Mouse (Mus musculus): ENCODE measurements around the gene Tmem144. TPM values are rescaled to one million over a fixed set of nuclear protein-coding genes. Genes with fewer than 3 reads are reported as not detected.

Tmem144 gene
- polyA plus RNA-seq, 1 experiment from 2014 or later: 0.96 TPM

- ATAC-seq (replicated peaks): no peak
Measured at GRCm38 (mm10) chr3:79852108-79852507, 465 bp downstream of the Tmem144 start.

DNA sequence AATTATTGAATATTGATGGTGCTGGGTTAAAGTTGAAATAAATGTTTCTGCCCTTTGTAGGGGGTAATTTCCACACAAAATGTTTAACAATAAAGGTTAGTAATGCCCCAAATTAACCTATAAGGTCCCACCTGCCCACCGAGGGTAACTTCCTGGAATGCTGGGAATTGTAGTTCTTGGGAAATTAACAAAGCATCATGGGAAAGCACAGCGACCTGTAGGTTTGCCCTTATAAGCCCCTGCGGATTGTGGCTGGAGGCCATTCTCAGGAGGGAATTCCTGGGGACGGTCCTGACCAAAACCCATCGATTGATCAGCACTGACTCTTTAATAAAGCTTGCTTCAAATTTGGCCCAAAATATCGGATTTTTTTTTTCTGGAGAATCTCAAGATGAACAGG lies 1.9 kb downstream of the Tmem144 start:
- Histone ChIP-seq H3K4me2 (no peak overlapping the region), H3K4me1 (no peaks in the 10 kb centered on the region), H3K4me3 (no peak overlapping the region), H3K27ac (no peak overlapping the region), H3K9ac (no peak overlapping the region), H3K27me3 (replicated peaks) (no peaks in the 10 kb centered on the region), H3K36me3 (replicated peaks) (no peaks in the 10 kb centered on the region), H3K9me3 (no peaks in the 10 kb centered on the region)
- WGBS: 35% methylated on average over 6 of the region's 6 CpGs
- ATAC-seq (replicated peaks): no peak

More at GRCm38 (mm10) chr3:79852108-79852507, 465 bp downstream of the Tmem144 start:
- 68% methylated on average over 3 of the region's 3 CpGs for WGBS
- H3K4me1 ChIP-seq: no peaks in the 10 kb centered on the region
- H3K27me3 ChIP-seq (replicated peaks): no peaks in the 10 kb centered on the region
- H3K4me2 ChIP-seq: no peak overlapping the region
- no peak overlapping the region for H3K4me3 ChIP-seq
- no peak overlapping the region for H3K27ac ChIP-seq
- H3K9ac ChIP-seq: no peak overlapping the region
- H3K36me3 ChIP-seq (replicated peaks): no peaks in the 10 kb centered on the region
- H3K9me3 ChIP-seq: no peaks in the 10 kb centered on the region

GRCm38 (mm10) chr3:79849621-79850020 lies 3.0 kb downstream of the Tmem144 start:
- Histone ChIP-seq H3K4me3 (no peak overlapping the region), H3K27me3 (replicated peaks) (no peaks in the 10 kb centered on the region), H3K9me3 (no peaks in the 10 kb centered on the region), H3K4me2 (no peak overlapping the region), H3K27ac (no peak overlapping the region), H3K9ac (no peak overlapping the region), H3K36me3 (replicated peaks) (no peaks in the 10 kb centered on the region), H3K4me1 (no peaks in the 10 kb centered on the region)
- 92% methylated on average over 2 of the region's 2 CpGs for WGBS
- no peak for ATAC-seq (replicated peaks)

GRCm38 (mm10) chr3:79848841-79849240 lies 3.7 kb downstream of the Tmem144 start:
- H3K36me3 ChIP-seq (replicated peaks): no peaks in the 10 kb centered on the region
- no peaks in the 10 kb centered on the region for H3K9me3 ChIP-seq
- no peak overlapping the region for H3K9ac ChIP-seq
- no peaks in the 10 kb centered on the region for H3K4me1 ChIP-seq
- no peak for ATAC-seq (replicated peaks)
- H3K4me3 ChIP-seq: no peak overlapping the region
- no peak overlapping the region for H3K27ac ChIP-seq
- WGBS: 43% methylated on average over 4 of the region's 4 CpGs
- H3K4me2 ChIP-seq: no peak overlapping the region
- no peaks in the 10 kb centered on the region for H3K27me3 ChIP-seq (replicated peaks)

DNA sequence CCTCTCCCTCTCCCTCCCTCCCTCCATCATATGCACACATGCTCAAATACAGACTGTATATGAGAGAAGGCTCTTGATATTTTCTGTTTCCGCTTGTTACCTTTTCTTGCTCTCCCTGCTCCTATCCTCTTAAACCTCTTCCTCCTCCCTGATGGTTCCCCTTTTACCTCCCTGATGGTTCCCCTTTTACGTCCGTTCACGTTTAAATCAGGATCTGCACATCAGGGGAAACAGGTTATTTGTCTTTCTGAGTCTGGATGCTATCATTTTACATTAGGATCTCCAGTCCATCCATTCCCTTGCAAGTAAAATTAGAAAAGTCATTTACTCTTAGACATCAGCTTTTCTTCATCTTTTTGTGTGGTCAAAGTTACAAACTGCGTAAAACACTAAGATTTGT lies 5.9 kb downstream of the Tmem144 start:
- Histone ChIP-seq H3K4me2 (no peak overlapping the region), H3K36me3 (replicated peaks) (no peaks in the 10 kb centered on the region), H3K27me3 (replicated peaks) (no peaks in the 10 kb centered on the region), H3K9me3 (no peaks in the 10 kb centered on the region), H3K4me3 (no peak overlapping the region), H3K27ac (no peak overlapping the region), H3K9ac (no peak overlapping the region), H3K4me1 (peaks cover 5% of the 10 kb centered on the region)
- 90% methylated on average over 5 of the region's 5 CpGs for WGBS
- no peak for ATAC-seq (replicated peaks)

GRCm38 (mm10) chr3:79843999-79844398 lies 8.6 kb downstream of the Tmem144 start:
- no peak for ATAC-seq (replicated peaks)
- H3K27ac ChIP-seq: no peak overlapping the region
- WGBS: 90% methylated on average over 9 of the region's 9 CpGs

GRCm38 (mm10) chr3:79842616-79843016 lies 10.0 kb downstream of the Tmem144 start:
- Histone ChIP-seq H3K4me2 (peak overlapping the region; percentile 91), H3K27me3 (replicated peaks) (no peaks in the 10 kb centered on the region), H3K36me3 (replicated peaks) (no peaks in the 10 kb centered on the region), H3K9me3 (no peaks in the 10 kb centered on the region), H3K9ac (peak overlapping the region; percentile 35; the same call in 1 of the 2 replicates), H3K4me3 (peak overlapping the region; percentile 51), H3K4me1 (peaks cover 6% of the 10 kb centered on the region), H3K27ac (no peak overlapping the region)
- ATAC-seq (replicated peaks): peak; percentile 85
- 1% methylated on average over 19 of the region's 19 CpGs for WGBS

More at GRCm38 (mm10) chr3:79843999-79844398, 8.6 kb downstream of the Tmem144 start:
- no peak overlapping the region for H3K9ac ChIP-seq
- H3K36me3 ChIP-seq (replicated peaks): no peaks in the 10 kb centered on the region
- no peak overlapping the region for H3K4me3 ChIP-seq
- H3K27me3 ChIP-seq (replicated peaks): no peaks in the 10 kb centered on the region
- no peaks in the 10 kb centered on the region for H3K9me3 ChIP-seq
- H3K4me1 ChIP-seq: peaks cover 6% of the 10 kb centered on the region
- H3K4me2 ChIP-seq: no peak overlapping the region

DNA sequence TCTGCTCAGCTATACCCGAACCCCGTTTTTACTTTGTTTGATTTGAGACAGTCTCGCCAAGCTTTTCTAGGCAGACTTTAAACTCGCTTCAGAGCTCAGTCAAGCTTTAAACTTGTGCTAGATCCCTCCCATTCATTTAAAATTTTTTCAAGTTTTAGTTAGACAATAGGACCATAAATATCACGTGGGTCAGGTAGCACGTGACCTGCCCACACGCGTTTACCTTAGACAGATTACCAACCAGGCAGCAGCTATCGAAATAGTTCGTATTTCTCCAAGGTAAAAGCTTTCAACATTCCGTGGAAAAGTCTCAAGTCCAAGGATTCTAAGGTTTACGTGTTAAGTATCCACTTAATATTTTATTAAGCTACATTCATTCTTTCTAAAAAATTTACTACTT lies 10.4 kb downstream of the Tmem144 start:
- peak overlapping the region; percentile 31; the same call in 1 of the 2 replicates for H3K9ac ChIP-seq
- 9% methylated on average over 12 of the region's 12 CpGs for WGBS
- H3K4me3 ChIP-seq: peak overlapping the region; percentile 51

GRCm38 (mm10) chr3:79841475-79841874 lies 11.1 kb downstream of the Tmem144 start:
- peaks cover 6% of the 10 kb centered on the region for H3K4me1 ChIP-seq
- H3K9me3 ChIP-seq: no peaks in the 10 kb centered on the region
- H3K9ac ChIP-seq: no peak overlapping the region
- H3K36me3 ChIP-seq (replicated peaks): no peaks in the 10 kb centered on the region
- peak overlapping the region; percentile 91 for H3K4me2 ChIP-seq
- no peak for ATAC-seq (replicated peaks)
- WGBS: 63% methylated on average over 6 of the region's 6 CpGs
- H3K27ac ChIP-seq: no peak overlapping the region
- peak overlapping the region; percentile 51 for H3K4me3 ChIP-seq
- no peaks in the 10 kb centered on the region for H3K27me3 ChIP-seq (replicated peaks)

More for the DNA sequence above, 10.4 kb downstream of the Tmem144 start:
- no peaks in the 10 kb centered on the region for H3K27me3 ChIP-seq (replicated peaks)
- no peaks in the 10 kb centered on the region for H3K9me3 ChIP-seq
- no peak overlapping the region for H3K27ac ChIP-seq
- no peaks in the 10 kb centered on the region for H3K36me3 ChIP-seq (replicated peaks)
- peak overlapping the region; percentile 91 for H3K4me2 ChIP-seq
- H3K4me1 ChIP-seq: peaks cover 6% of the 10 kb centered on the region
- peak; percentile 73 for ATAC-seq (replicated peaks)

GRCm38 (mm10) chr3:79838751-79839150 lies 13.8 kb downstream of the Tmem144 start:
- WGBS: 51% methylated on average over 6 of the region's 6 CpGs
- Histone ChIP-seq H3K27ac (no peak overlapping the region), H3K4me1 (peaks cover 6% of the 10 kb centered on the region), H3K9me3 (no peaks in the 10 kb centered on the region), H3K36me3 (replicated peaks) (no peaks in the 10 kb centered on the region), H3K9ac (no peak overlapping the region), H3K4me3 (no peak overlapping the region), H3K4me2 (no peak overlapping the region), H3K27me3 (replicated peaks) (no peaks in the 10 kb centered on the region)
- ATAC-seq (replicated peaks): no peak

DNA sequence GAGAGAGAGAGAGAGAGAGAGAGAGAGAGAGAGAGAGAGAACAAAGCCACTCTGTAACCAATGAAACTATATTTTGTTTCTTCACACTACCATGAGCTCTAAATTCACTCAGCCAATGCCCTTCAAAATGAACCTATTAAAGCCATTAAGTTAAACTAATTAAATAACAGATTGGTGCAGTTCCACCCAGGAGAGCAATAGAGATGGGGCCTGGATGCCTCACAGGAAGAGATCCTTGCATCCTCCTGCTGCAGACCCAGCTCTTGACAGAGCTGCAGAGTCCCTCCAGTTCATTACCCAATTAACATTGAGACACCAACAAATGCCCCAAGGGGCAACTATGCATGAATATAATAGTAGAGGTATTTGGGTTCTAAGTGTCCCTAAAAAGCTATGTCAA lies 23.3 kb downstream of the Tmem144 start:
- Histone ChIP-seq H3K36me3 (replicated peaks) (no peaks in the 10 kb centered on the region), H3K4me3 (no peak overlapping the region), H3K9ac (no peak overlapping the region), H3K4me1 (no peaks in the 10 kb centered on the region), H3K27ac (no peak overlapping the region), H3K9me3 (no peaks in the 10 kb centered on the region), H3K27me3 (replicated peaks) (no peaks in the 10 kb centered on the region), H3K4me2 (no peak overlapping the region)
- ATAC-seq (replicated peaks): no peak

DNA sequence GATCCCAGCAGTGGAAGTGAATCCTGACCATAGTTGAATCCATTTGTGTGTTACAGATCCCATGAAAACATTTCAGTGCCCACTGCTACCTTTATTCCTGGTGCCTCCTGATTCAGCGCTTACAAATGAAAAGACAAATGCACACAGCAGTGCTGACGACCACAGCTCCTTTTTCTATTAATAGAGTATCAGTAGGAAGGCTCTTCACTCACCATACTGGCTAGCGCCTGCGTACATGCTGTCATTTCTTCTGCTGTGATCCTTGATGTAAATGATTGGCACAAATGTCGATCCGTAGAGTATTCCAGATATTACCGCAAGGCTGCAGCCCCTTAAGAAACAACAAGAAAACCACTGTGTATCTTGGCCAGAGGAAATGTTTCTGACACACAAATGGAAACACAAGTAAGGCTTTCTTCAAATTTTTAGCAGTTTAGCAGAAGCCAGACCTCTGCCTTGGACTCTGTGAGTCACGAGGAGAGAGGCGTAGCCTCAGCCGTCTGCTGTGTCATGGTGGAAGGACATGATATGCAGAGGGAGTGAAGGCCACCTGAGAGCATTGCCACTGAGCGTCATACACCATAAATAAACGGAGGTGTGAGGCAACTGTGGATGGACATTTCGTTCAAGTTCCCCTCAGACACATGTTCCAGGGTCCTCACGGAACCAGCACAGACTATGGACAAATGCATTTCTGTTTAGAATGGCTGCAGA lies 27.3 kb downstream of the Tmem144 start:
- Histone ChIP-seq H3K27ac (no peak overlapping the region), H3K9me3 (no peaks in the 10 kb centered on the region), H3K9ac (no peak overlapping the region), H3K4me2 (no peak overlapping the region), H3K27me3 (replicated peaks) (no peaks in the 10 kb centered on the region), H3K4me3 (no peak overlapping the region), H3K36me3 (replicated peaks) (no peaks in the 10 kb centered on the region), H3K4me1 (no peaks in the 10 kb centered on the region)
- ATAC-seq (replicated peaks): no peak
- WGBS: 91% methylated on average over 14 of the region's 14 CpGs

GRCm38 (mm10) chr3:79823176-79823575 lies 29.4 kb downstream of the Tmem144 start:
- no peak overlapping the region for H3K9ac ChIP-seq
- no peaks in the 10 kb centered on the region for H3K36me3 ChIP-seq (replicated peaks)
- H3K9me3 ChIP-seq: no peaks in the 10 kb centered on the region
- 93% methylated on average over 7 of the region's 7 CpGs for WGBS
- H3K4me1 ChIP-seq: no peaks in the 10 kb centered on the region
- no peak overlapping the region for H3K4me3 ChIP-seq
- H3K27me3 ChIP-seq (replicated peaks): no peaks in the 10 kb centered on the region
- no peak overlapping the region for H3K4me2 ChIP-seq
- ATAC-seq (replicated peaks): no peak
- no peak overlapping the region for H3K27ac ChIP-seq

All from midbrain, embryonic 15.5 days (tissue).